Mouse (Mus musculus) lung, adult 18-20 months (tissue): ENCODE results near the gene N4bp3.

ENCODE experiments used
- DNase-seq, 2 experiments: peaks; one replicate each; pipeline ENCODE4 v3.0.0; 2022; ENCODE audit warnings: mixed read lengths in 2 of 2

The N4bp3 gene

DNA sequence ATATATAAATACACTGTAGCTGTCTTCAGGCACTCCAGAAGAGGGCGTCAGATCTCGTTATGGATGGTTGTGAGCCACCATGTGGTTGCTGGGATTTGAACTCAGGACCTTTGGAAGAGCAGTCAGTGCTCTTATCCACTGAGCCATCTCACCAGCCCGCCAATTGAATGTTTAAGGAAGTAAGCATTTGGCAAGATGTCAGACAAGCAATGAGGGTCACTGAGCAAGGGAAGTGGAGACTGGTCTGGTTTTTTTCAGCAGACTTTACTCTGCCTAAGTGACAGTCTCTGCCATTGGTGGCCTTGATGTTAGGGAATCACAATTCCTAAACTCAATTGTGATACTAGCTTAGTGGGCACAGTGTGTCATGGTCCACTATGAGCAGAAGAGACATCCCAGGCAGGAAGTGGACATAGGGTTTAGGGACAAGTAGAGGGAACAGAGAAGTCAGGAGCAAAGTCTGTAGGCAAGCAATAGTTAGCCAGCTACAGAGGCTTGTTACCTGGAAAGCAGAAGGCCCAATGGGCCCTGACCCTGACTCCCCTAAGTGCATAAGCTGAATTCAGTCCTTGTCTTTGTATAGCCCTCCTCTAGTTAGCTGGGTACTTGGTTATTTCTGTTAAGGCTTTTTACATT, 55.8 kb downstream of the N4bp3 start:
- no peak for DNase-seq

- no peak for DNase-seq
Measured at GRCm38 (mm10) chr11:51593849-51594248, 56.8 kb downstream of the N4bp3 start.

GRCm38 (mm10) chr11:51593368-51593767, 57.3 kb downstream of the N4bp3 start:
- no peak for DNase-seq
